Mouse (Mus musculus): ENCODE measurements around the gene Flt1. TPM values are rescaled to one million over a fixed set of nuclear protein-coding genes. Genes with fewer than 3 reads are reported as not detected.

Flt1 gene
- polyA plus RNA-seq, 1 experiment: 23.4 TPM

DNA sequence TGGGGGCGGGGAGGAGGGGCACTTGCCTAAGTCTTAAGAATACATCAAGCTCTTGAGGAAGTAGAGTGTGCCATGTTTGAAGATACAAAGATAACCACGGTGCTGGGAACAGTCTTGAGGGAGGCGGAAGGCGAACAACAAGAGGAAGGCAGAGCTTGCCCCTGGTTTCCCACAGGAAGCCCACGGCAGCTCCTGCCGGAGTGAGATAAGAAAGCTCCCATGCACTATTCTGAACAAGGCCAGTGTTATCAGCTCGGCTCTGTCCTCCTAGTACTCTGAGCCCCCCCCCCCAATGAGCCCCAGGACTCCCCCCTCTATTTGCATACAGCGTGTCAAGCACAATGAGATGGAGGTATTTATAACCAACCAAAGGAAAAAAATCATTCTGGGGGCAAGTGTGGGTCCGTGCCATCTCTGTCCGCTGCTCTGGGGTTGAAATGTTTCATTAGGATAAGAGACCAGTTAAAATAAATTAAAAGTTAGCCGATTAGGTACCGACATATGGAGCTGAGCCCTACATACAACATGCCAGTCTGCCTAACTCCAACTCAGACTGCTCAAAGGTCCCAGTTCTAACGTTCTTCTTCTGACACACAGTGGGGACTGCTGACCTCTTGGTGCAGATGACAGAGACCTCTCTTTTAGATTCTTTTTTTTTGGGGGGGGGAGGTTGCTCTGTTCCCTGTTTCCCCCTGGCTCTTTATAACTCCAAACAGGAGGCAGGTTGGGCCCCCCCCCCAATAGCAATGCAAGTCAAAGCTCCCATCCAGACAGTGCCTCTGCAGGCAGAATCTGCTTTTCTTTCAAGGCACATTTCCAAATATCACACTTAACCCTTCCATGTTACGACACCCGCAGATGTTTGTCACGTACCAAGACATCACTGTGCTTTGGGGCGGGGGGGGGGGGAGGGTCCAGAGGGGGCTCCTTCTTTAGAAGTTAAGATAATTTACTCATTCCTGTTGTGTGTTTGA lies 67.6 kb downstream of the Flt1 start:
- Histone ChIP-seq H3K27ac (ENCODE audit: insufficient read depth, low read length) (no peak overlapping the region), H3K4me3 (ENCODE audit: low read depth, low read length) (no peak overlapping the region), H3K9ac (ENCODE audit: low read depth, poor library complexity, severe bottlenecking) (no peak overlapping the region), H3K9me3 (replicated peaks; ENCODE audit: control insufficient read depth, insufficient read depth, low read length, poor library complexity, severe bottlenecking) (0 out of 2 replicates have a peak, but pooled peaks cover 7% of the 10 kb centered on the region), H3K27me3 (ENCODE audit: control insufficient read depth, insufficient read depth, low read length, poor library complexity, severe bottlenecking) (no peaks in the 10 kb centered on the region), H3K4me1 (ENCODE audit: control insufficient read depth, insufficient read depth, low read length) (no peaks in the 10 kb centered on the region), H3K36me3 (ENCODE audit: control insufficient read depth, insufficient read depth, low read length, poor library complexity, severe bottlenecking) (no peaks in the 10 kb centered on the region)
- TF ChIP-seq EP300 (IDR thresholded peaks at IDR 0.05; ENCODE audit: insufficient read depth, low read depth, low read length) (no peak), CTCF (IDR thresholded peaks at IDR 0.05; ENCODE audit: low read depth, low read length) (no peak), POLR2A (IDR thresholded peaks at IDR 0.05; ENCODE audit: insufficient read depth, low read length) (no peak)

DNA sequence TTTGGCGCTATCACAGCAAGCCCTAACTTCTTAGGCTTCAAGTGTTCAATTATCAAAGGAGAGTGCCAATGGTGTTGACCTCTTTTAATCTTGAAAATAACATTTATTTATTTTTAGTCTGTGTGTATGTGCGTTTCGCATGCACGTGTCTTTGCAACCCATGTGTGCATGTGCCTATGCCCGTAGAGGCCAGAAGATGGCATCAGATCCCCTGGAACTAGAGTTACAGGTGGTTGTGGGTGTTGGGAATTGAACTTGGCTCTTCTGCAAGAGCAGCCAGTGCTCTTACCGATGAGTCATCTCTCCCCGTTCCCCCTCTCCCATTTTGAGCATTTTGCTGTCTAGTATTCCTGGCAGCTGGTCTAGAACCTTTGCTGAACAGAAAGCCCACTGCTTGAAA lies 70.0 kb downstream of the Flt1 start:
- Histone ChIP-seq H3K9me3 (replicated peaks; ENCODE audit: control insufficient read depth, insufficient read depth, low read length, poor library complexity, severe bottlenecking) (0 out of 2 replicates have a peak, but pooled peaks cover 7% of the 10 kb centered on the region), H3K36me3 (ENCODE audit: control insufficient read depth, insufficient read depth, low read length, poor library complexity, severe bottlenecking) (no peaks in the 10 kb centered on the region), H3K27me3 (ENCODE audit: control insufficient read depth, insufficient read depth, low read length, poor library complexity, severe bottlenecking) (no peaks in the 10 kb centered on the region), H3K9ac (ENCODE audit: low read depth, poor library complexity, severe bottlenecking) (no peak overlapping the region), H3K4me1 (ENCODE audit: control insufficient read depth, insufficient read depth, low read length) (no peaks in the 10 kb centered on the region), H3K4me3 (ENCODE audit: low read depth, low read length) (no peak overlapping the region), H3K27ac (ENCODE audit: insufficient read depth, low read length) (no peak overlapping the region)
- no peak for TF ChIP-seq EP300 (IDR thresholded peaks at IDR 0.05; ENCODE audit: insufficient read depth, low read depth, low read length)
- TF ChIP-seq CTCF (IDR thresholded peaks at IDR 0.05; ENCODE audit: low read depth, low read length): peak; percentile 57

DNA sequence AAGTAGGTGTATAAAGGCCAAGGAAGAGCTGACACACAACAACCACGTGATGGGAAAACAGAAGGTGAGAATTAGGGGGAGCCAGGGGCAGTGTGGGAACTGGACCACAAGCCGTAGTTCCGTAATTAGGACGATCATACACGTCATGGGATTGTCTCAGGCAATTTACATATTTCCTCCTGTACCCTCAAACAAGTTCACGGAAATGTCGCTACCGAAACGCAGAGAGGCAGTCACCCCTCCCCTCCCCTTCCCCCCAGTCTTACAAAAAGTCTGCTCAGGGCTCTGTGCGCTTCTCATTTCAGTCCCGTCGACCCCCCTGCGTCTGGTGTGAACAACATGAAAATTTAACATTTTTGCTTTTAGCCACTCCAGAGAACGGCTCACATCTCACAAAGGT lies 74.6 kb downstream of the Flt1 start:
- Histone ChIP-seq H3K4me3 (ENCODE audit: low read depth, low read length) (no peak overlapping the region), H3K27ac (ENCODE audit: insufficient read depth, low read length) (no peak overlapping the region), H3K4me1 (ENCODE audit: control insufficient read depth, insufficient read depth, low read length) (no peaks in the 10 kb centered on the region), H3K36me3 (ENCODE audit: control insufficient read depth, insufficient read depth, low read length, poor library complexity, severe bottlenecking) (no peaks in the 10 kb centered on the region), H3K27me3 (ENCODE audit: control insufficient read depth, insufficient read depth, low read length, poor library complexity, severe bottlenecking) (no peaks in the 10 kb centered on the region), H3K9me3 (replicated peaks; ENCODE audit: control insufficient read depth, insufficient read depth, low read length, poor library complexity, severe bottlenecking) (0 out of 2 replicates have a peak, but pooled peaks cover 7% of the 10 kb centered on the region), H3K9ac (ENCODE audit: low read depth, poor library complexity, severe bottlenecking) (no peak overlapping the region)
- TF ChIP-seq POLR2A (IDR thresholded peaks at IDR 0.05; ENCODE audit: insufficient read depth, low read length) (no peak), CTCF (IDR thresholded peaks at IDR 0.05; ENCODE audit: low read depth, low read length) (no peak), EP300 (IDR thresholded peaks at IDR 0.05; ENCODE audit: insufficient read depth, low read depth, low read length) (no peak)

- H3K4me3 ChIP-seq (ENCODE audit: low read depth, low read length): no peak overlapping the region
- no peaks in the 10 kb centered on the region for H3K4me1 ChIP-seq (ENCODE audit: control insufficient read depth, insufficient read depth, low read length)
- H3K27me3 ChIP-seq (ENCODE audit: control insufficient read depth, insufficient read depth, low read length, poor library complexity, severe bottlenecking): no peaks in the 10 kb centered on the region
- H3K36me3 ChIP-seq (ENCODE audit: control insufficient read depth, insufficient read depth, low read length, poor library complexity, severe bottlenecking): no peaks in the 10 kb centered on the region
- H3K27ac ChIP-seq (ENCODE audit: insufficient read depth, low read length): no peak overlapping the region
- no peaks in the 10 kb centered on the region for H3K9me3 ChIP-seq (replicated peaks; ENCODE audit: control insufficient read depth, insufficient read depth, low read length, poor library complexity, severe bottlenecking)
- TF ChIP-seq CTCF (IDR thresholded peaks at IDR 0.05; ENCODE audit: low read depth, low read length): no peak
- TF ChIP-seq EP300 (IDR thresholded peaks at IDR 0.05; ENCODE audit: insufficient read depth, low read depth, low read length): no peak
- TF ChIP-seq POLR2A (IDR thresholded peaks at IDR 0.05; ENCODE audit: insufficient read depth, low read length): no peak
- no peak overlapping the region for H3K9ac ChIP-seq (ENCODE audit: low read depth, poor library complexity, severe bottlenecking)
These were observed 79.4 kb downstream of the Flt1 start for GRCm38 (mm10) chr5:147646351-147646929.

DNA sequence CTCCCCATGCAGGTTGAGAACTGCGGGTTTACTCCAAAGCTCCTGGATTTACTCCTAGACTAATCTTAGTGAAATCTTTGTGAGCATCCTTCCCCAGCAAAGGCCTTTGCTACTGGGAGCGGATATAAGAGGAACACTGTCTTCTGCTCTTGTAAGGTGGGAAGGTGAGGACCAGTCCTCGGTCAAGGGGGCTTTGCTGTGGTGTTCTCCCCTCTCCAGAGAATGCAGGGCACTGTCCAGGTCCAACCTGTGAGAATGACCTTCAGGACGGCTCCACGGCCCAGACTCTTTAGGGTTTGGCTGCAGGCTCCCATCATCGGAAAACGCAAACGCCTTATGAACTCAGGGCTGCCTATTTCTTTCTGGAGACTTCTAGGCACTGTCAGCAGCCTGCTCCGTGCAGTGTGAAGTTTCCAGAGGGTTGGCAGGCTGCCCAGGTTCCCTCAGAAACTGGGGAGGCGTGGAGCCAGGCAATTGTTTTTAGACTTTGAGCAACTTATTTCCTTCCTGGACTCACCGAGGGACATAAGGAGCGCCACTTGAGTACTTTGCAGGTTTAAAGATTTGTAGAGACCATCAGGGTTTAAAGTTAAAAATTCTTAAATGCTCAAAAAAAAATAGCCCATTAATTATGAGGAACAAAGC lies 80.7 kb downstream of the Flt1 start:
- H3K9me3 ChIP-seq (replicated peaks; ENCODE audit: control insufficient read depth, insufficient read depth, low read length, poor library complexity, severe bottlenecking): no peaks in the 10 kb centered on the region
- no peak overlapping the region for H3K27ac ChIP-seq (ENCODE audit: insufficient read depth, low read length)
- no peaks in the 10 kb centered on the region for H3K4me1 ChIP-seq (ENCODE audit: control insufficient read depth, insufficient read depth, low read length)
- no peaks in the 10 kb centered on the region for H3K36me3 ChIP-seq (ENCODE audit: control insufficient read depth, insufficient read depth, low read length, poor library complexity, severe bottlenecking)
- no peak overlapping the region for H3K9ac ChIP-seq (ENCODE audit: low read depth, poor library complexity, severe bottlenecking)
- no peak overlapping the region for H3K4me3 ChIP-seq (ENCODE audit: low read depth, low read length)
- TF ChIP-seq CTCF (IDR thresholded peaks at IDR 0.05; ENCODE audit: low read depth, low read length) (no peak), EP300 (IDR thresholded peaks at IDR 0.05; ENCODE audit: insufficient read depth, low read depth, low read length) (no peak), POLR2A (IDR thresholded peaks at IDR 0.05; ENCODE audit: insufficient read depth, low read length) (no peak)
- H3K27me3 ChIP-seq (ENCODE audit: control insufficient read depth, insufficient read depth, low read length, poor library complexity, severe bottlenecking): no peaks in the 10 kb centered on the region
